Mouse (Mus musculus) layer of hippocampus, adult 18-20 months (tissue): ENCODE measurements around the gene Akr1b7. TPM values are rescaled to one million over a fixed set of nuclear protein-coding genes. Genes with fewer than 3 reads are reported as not detected.
A peak's percentile ranks its signal among the peaks of the same experiment; 100 is the strongest.

Experiments
- DNase-seq, 2 experiments: peaks; one replicate each; pipeline ENCODE4 v3.0.0; 2022; ENCODE audit warnings: low spot score in 2 of 2
- total RNA-seq, 2 experiments: library from RNA; stranded (reverse); gene quantifications; 2 replicates each; pipeline ENCODE4 v1.2.3; 2021

The Akr1b7 gene
- total RNA-seq, 2 experiments from 2014 or later = not detected

DNA sequence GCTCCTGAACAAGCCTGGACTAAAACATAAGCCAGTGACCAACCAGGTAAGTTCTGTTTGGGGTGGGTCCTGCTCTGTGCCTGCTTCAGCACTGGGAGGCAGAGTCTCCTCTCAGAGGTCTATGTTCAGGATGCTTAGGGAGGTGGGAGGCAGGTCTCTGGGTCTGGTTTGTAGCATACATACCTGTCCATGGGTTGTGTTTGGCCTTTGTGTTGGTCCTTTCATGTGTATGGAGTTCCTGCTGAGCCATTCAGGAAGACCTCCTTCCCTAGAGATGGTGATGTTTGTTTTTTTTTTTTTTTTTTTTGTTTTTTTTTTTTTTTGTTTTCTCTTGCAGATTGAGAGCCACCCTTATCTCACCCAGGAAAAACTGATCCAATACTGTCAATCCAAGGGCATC lies 6.9 kb downstream of the Akr1b7 start:
- no peak for DNase-seq

DNA sequence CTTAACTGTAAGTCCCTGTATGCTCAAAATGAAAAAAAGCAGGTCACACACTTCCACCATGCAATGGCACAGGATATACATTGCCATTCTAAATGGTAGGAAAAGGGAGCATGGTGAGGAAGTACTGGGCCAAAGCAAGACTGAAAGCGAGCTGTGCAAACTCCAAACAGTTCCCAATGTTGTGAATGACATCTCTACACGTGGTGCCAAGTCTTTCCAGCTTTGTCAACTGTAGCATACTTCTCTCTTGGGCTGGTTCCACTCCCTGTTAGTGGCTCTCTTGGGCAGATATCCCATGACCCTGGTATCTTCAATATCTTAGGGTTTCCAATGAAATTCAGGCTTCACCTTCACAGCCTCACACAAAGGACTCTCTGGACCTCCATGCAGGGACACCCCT lies 26.9 kb downstream of the Akr1b7 start:
- no peak for DNase-seq

DNA sequence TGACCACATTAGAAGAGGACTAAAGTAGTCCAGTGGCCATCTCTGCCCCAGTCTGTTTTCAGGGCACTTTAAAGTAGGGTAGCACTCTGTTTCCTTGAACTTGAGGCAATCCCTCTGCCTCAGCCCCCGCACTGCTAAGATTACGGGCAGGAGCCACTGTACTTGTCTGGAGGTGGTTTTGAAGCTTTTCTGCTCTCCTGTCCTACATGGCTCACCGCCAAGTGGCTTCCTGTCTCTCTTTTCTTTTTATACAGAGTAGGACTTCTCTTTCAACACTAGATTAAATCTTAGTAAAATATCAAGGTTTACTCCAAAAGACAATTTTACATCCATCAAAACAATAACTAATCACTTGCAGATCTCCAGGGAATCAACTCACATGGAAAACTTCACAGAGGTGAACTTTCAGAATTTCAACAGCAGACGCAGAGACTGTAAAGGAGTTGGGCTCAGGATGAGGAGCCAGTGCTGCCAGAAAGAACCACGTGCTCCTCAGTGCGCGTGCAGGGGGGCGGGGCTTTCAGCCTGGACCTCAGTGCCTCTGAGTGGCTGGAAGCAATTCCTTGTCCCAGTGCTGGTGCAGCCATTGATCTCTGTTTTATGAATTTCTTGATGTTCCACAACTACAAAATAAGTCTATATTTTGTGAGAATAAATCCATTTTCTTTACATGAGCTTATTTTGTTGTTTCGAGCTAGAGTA lies 29.6 kb downstream of the Akr1b7 start:
- DNase-seq = no peak

DNA sequence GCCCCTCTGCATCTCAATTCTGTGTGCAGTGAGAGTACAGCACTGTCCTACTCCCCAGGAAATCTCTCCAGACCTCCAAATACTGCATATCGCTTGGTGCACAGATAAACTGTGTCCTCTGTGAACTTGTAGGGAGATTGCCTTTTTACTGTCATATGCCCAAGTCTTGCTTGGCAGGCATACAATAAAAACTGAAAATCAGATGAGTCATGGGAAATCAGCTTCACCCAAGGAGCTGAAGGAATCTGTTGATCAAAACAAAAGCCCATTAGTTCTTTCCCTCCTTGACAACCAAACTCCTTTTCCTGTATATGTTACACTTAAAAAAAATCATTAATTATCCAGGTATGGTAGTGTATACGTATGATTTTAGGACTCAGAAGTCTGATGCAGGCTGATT lies 31.7 kb downstream of the Akr1b7 start:
- DNase-seq = no peak

DNA sequence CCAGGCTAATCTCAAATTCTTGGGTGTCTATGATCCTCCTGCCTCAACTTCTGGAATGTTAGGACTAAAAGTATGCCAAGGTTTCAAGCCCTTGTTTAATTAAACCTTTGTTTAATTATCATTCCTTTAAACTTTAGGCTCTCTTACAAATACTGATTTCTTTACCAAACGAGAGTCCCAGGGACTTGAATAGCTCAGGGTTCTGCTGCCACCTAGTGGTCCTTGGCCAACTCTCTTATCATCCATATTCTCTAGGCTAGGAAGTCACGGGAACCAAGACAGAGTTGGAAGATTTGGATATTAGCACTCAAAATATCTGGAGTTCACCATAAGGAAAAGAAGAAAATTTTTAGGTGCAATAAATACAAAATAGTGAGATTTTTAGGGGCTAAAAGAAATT lies 35.8 kb downstream of the Akr1b7 start:
- DNase-seq = peak; percentile 44 to 90

DNA sequence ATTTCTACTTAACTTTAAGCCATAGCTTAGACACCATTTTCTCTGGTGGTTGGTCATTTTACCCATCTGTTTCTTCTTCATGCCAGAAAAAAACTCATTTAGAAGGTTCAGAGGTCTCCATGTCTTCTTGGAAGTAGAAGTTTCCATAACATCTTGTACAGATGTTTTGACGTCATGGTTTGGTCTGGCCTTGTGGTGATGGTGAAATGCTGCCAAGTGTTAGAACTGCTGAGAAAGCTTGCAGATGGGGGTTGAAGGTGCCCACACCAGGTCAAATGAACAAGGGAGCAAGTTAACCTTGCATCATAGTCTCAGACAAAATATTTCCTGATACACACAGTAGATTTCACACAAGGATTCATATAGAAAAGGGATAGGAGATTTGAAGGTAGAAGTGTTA lies 36.6 kb downstream of the Akr1b7 start:
- no peak for DNase-seq

DNA sequence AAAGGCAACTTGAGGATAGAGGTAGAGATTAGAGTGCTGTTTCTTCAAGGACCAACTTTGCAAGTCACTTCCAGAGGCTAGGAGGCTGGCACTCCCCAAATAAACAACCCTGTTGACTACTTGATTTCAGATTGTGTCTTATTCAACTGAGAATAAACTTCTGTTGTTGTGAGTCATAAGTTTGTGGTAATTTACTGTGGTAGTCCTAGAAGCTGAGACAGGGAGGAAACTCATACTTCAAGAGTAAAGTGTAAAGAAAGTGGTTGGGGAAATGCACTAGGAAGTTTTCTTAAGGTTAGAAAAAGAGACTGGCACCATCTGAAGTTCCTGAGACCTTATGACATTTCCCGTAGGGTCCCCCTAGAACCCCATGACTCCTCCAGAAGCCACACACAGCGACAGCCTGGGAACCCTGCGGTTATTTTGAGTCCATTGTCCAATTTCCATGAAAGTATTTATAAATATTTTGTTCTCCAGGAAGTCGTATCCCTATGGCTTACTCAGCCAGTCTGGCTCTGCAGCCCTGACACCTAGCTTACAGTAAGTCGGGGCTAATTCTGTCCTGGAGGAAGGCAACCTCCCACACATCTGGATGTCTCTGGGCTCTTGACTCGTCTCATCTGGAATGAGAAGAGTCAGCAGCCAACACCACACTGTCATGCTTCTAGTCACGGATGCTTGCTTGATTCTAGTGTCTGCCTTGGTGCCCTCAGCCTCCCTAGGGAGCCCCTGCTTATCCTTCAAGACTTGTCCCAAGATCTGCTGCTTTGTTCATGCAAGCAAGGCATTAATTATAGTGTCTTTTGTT lies 41.0 kb downstream of the Akr1b7 start:
- no peak for DNase-seq

DNA sequence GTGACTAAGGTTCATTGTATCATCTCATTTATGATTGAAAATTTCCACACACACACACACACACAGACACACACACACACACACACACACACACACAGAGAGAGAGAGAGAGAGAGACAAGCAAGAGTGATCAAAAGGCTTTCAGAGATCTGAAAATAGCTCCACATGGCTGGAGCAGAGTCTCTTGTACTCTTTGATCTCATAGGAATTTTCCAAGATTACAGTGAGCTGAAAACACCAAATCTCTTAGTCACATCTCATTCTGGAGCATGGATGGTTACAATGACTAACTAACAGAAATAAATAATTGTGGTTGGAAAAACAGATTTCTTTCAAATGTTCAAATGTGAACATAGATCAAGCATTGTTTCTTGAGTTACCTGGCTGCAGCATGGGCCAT lies 47.3 kb downstream of the Akr1b7 start:
- no peak for DNase-seq

DNA sequence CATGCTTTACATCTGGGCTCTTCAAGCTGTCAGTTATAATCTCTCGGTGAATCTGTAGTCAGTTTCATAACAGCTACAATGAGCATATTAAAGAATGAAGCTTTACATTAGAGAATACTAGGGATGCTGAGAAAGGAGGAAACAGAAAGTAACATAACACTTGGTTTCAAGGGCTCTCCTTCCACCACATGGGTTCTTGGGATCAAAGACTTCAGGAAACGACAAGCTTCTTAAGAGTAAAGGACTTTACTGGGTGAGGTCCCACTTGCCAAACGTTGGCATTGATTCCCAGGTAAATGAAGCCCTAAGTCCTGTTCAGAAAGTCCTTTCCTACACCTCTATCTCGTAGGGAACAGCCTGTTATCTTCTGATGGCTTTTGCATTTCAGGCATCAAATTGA lies 48.5 kb downstream of the Akr1b7 start:
- no peak for DNase-seq

DNA sequence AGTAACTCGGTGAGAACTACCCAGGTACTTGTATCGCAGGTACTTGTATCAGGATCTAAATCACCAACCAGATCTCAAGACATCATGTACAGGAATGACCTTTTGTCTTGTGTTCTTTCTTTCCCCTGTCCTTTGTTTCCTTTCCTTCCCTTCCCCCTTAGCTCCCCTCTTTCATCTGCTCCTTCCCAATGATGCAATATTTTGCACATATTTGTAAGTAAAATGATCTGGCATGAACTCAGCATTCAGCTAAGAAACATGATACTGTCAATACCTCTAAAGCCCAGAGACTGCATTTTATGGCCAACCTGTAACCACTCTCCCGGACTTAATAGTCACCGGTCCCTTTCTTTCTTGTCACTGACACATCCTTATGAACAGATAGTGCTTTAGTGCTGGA lies 51.4 kb downstream of the Akr1b7 start:
- DNase-seq = no peak

DNA sequence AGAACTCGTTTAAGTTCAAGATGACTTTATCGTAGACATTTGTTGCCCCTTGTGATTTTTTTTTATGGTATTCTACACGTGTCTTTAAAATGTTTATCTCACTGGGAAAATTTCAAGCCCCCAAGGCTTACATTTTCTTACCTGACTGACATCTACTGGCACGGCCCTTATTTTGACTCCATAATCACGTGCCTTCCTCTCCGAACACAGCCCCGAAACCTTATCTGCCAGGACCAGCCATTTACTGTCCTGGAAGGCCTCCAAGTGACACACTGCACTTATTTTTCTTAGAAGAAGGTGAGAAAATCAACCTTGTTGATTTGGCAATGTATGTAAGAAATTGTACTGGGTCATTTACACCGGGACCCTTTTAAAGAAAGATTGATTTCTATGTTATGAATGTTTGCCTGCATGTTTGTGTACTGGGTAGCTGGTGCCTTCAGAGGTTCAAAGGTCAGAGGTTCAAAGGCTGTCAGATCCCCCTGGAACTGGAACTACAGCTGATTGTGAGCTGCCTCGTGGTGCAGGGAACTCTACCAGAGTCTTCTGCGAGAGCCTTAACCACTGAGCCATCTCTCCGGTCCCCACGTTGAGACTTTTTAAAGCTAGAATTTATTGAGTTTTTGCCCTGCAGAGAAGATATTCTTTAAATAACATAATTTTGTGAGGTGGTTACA lies 59.4 kb downstream of the Akr1b7 start:
- DNase-seq = no peak

Other genes with a start within 250 kb of the Akr1b7 start
- gene Slc35b4, start 235.2 kb upstream of the Akr1b7 start, total RNA-seq = 10 to 100 TPM; 60.3 to 61.8 TPM
- gene Akr1b3, start 94.9 kb upstream of the Akr1b7 start, total RNA-seq = 10 to 100 TPM; 42.6 to 43.3 TPM
- gene Akr1b8, start 58.2 kb upstream of the Akr1b7 start, total RNA-seq = 1 to 10 TPM in 1 of 2 experiments, under 1 TPM in 1; 0.96 to 1.2 TPM
- gene Akr1b10, start 28.1 kb upstream of the Akr1b7 start, total RNA-seq = 10 to 100 TPM; 24.3 to 26.4 TPM
- 10 to 100 TPM; 65.1 to 66.7 TPM for gene Bpgm, start 63.9 kb downstream of the Akr1b7 start, total RNA-seq
- 10 to 100 TPM; 27.6 to 28.3 TPM for gene Cald1, start 186.2 kb downstream of the Akr1b7 start, total RNA-seq